Mouse (Mus musculus): ENCODE data around the gene Igfbp3.

GRCm38 (mm10) chr11:7231958-7232357, 18.2 kb upstream of the Igfbp3 start:
- TF ChIP-seq CTCF (IDR thresholded peaks at IDR 0.05; ENCODE audit: low read depth, low read length) (no peak), POLR2A (IDR thresholded peaks at IDR 0.05; ENCODE audit: extremely low read depth, insufficient read depth, low read length) (no peak)

Data from liver, adult 2 months (tissue).